Mouse (Mus musculus) megakaryocyte, embryonic 14.5 days (primary cell): ENCODE data around the gene Nudt8. TPM values are rescaled to one million over a fixed set of nuclear protein-coding genes. Genes with fewer than 3 reads are reported as not detected.
"Not testable (repeated sequence)": the region's sequence is repeated elsewhere in the genome, so short reads cannot be mapped to it uniquely, and the experiment has no call there.

Source experiments
- H3K27me3 ChIP-seq: replicated peaks from 2 replicates; pipeline ENCODE3; 2012; ENCODE audit warnings: inconsistent platforms
- H3K36me3 ChIP-seq: replicated peaks from 2 replicates; pipeline ENCODE3; 2012; ENCODE audit warnings: low read length, inconsistent platforms, mixed read lengths
- H3K4me1 ChIP-seq: 2 replicates; pipeline ENCODE4 v1.6.1; 2012; ENCODE audit warnings: inconsistent platforms
- H3K4me3 ChIP-seq: replicated peaks from 2 replicates; pipeline ENCODE3; 2012; ENCODE audit warnings: moderate library complexity, mild to moderate bottlenecking, inconsistent platforms
- H3K9me3 ChIP-seq: 2 replicates; pipeline ENCODE4 v1.6.1; 2012; ENCODE audit warnings: inconsistent platforms
- FLI1 ChIP-seq: IDR thresholded peaks from 2 replicates; pipeline ENCODE4 v1.6.1; 2012; ENCODE audit warnings: low read length, inconsistent platforms, mixed read lengths
- GATA1 ChIP-seq: IDR thresholded peaks from 3 replicates; pipeline ENCODE4 v1.6.1; 2012; ENCODE audit warnings: mixed read lengths, low read length, inconsistent platforms, borderline replicate concordance
- polyA plus RNA-seq: library from polyadenylated mRNA; stranded (reverse); fragments of >175 nt; gene quantifications from 2 replicates; pipeline ENCODE4 v1.2.3, GENCODE M21; 2012; ENCODE audit warnings: low replicate concordance; ENCODE audit not compliant: insufficient read depth

Gene Nudt8
- polyA plus RNA-seq, 1 experiment = 19.3 TPM

DNA sequence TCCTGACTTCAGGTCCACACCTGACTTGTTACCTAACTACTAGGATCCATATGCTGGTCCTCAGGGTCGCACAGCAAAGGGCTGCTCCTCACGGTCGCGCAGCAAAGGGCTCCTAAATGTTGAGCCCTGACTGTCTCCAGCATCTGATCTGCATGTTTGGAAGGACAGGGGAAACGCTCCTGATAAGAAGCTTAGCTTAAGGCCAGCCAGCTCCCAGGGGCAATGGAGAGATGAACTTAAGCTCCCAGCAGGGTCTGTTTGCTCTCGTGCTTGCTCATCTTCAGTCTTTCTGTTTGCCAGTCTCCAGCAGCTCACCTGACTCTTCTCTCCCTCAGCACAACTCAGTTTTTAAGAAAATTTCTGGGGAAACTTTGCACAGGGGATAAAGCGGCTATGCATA, 32.3 kb downstream of the Nudt8 start:
- Histone ChIP-seq H3K9me3 (peaks cover 14% of the 10 kb centered on the region; the same call in 1 of the 2 replicates), H3K4me1 (peaks cover 42% of the 10 kb centered on the region), H3K27me3 (no peaks in the 10 kb centered on the region), H3K36me3 (peaks cover 19% of the 10 kb centered on the region), H3K4me3 (no peak overlapping the region)
- TF ChIP-seq FLI1 (no peak), GATA1 (no peak)

GRCm38 (mm10) chr19:4033298-4033697, 32.9 kb downstream of the Nudt8 start:
- H3K36me3 ChIP-seq = peaks cover 19% of the 10 kb centered on the region
- no peak for TF ChIP-seq FLI1
- no peak for TF ChIP-seq GATA1

GRCm38 (mm10) chr19:4033742-4034141, 33.4 kb downstream of the Nudt8 start:
- peaks cover 49% of the 10 kb centered on the region for H3K4me1 ChIP-seq
- no peak overlapping the region for H3K4me3 ChIP-seq
- no peak for TF ChIP-seq GATA1
- no peak for TF ChIP-seq FLI1
- H3K36me3 ChIP-seq = peaks cover 19% of the 10 kb centered on the region
- no peaks in the 10 kb centered on the region for H3K27me3 ChIP-seq
- H3K9me3 ChIP-seq = 0 out of 2 replicates have a peak, but pooled peaks cover 8% of the 10 kb centered on the region

More at GRCm38 (mm10) chr19:4033298-4033697, 32.9 kb downstream of the Nudt8 start:
- Histone ChIP-seq H3K27me3 (no peaks in the 10 kb centered on the region), H3K4me1 (peaks cover 47% of the 10 kb centered on the region), H3K9me3 (peaks cover 9% of the 10 kb centered on the region; the same call in 1 of the 2 replicates), H3K4me3 (no peak overlapping the region)

- H3K27me3 ChIP-seq = no peaks in the 10 kb centered on the region
- H3K36me3 ChIP-seq = peaks cover 21% of the 10 kb centered on the region
- H3K9me3 ChIP-seq = no peaks in the 10 kb centered on the region
- no peak for TF ChIP-seq GATA1
- TF ChIP-seq FLI1 = no peak
- peaks cover 60% of the 10 kb centered on the region for H3K4me1 ChIP-seq
- H3K4me3 ChIP-seq = peak overlapping the region; percentile 83
These were observed 36.1 kb downstream of the Nudt8 start for GRCm38 (mm10) chr19:4036327-4037045.

GRCm38 (mm10) chr19:4037154-4037787, 36.9 kb downstream of the Nudt8 start:
- not testable (repeated sequence) for H3K27me3 ChIP-seq, H3K9me3 ChIP-seq
- Histone ChIP-seq H3K4me1 (peaks cover 68% of the 10 kb centered on the region), H3K4me3 (peak overlapping the region; percentile 93), H3K36me3 (peaks cover 21% of the 10 kb centered on the region)

DNA sequence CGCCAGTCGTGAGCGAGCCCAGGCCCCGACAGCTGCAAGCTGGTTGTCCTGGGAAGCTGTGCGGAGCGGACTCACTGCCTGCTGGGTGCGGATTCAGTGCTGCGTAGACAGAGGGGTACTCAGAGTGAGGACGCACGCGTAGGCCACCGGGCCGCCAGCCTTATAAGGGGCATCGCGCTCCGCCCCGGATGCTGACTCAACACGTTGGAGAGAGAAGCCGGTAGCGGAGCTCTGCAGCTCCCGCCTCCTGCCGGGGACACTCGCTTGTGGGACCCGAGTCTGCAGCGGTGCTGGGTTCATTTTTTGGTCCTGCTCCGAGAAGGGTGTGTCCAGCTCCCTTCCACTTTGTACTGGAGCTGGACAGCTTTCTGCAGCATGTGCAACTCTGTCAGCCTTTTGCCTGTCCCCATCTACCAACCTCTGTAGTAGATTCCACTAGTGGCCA, 37.4 kb downstream of the Nudt8 start, which contains the start of gene Gstp1:
Gene Gstp1, minus strand, starts transcription at position 198 of the 445 bp plus-strand sequence.
- no peaks in the 10 kb centered on the region for H3K9me3 ChIP-seq
- H3K27me3 ChIP-seq = no peaks in the 10 kb centered on the region
- H3K4me1 ChIP-seq = peaks cover 65% of the 10 kb centered on the region
- peaks cover 21% of the 10 kb centered on the region for H3K36me3 ChIP-seq
- 0 out of 2 replicates have a peak, but pooled peaks have one; percentile 7 for TF ChIP-seq FLI1
- TF ChIP-seq GATA1 = no peak
- H3K4me3 ChIP-seq = peak within 1 kb of the TSS; percentile 93

- H3K4me3 ChIP-seq, H3K27me3 ChIP-seq, H3K9me3 ChIP-seq: not testable (repeated sequence)
- peaks cover 70% of the 10 kb centered on the region for H3K4me1 ChIP-seq
- H3K36me3 ChIP-seq = peaks cover 10% of the 10 kb centered on the region
These were observed 40.6 kb downstream of the Nudt8 start for GRCm38 (mm10) chr19:4040941-4041340.

DNA sequence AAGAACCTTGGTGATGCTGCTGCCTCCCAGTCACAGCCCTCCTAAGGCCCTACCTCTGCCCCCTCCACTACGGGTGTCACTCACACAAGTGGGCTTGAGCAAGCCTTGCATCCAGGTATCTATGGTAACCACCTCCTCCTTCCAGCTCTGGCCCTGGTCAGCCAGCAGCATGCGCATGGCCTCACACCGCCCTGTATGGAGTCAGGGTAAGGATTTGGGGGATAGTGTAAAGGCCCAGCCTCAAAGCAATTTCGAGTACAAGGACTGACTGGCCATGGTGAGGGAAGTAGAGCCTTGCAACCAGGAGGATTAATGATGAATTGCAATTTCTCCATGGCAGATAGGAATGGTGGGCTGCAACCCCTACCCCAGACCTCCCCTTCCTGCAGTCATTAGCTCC, 41.1 kb downstream of the Nudt8 start:
- not testable (repeated sequence) for H3K27me3 ChIP-seq, H3K4me3 ChIP-seq, H3K9me3 ChIP-seq, H3K36me3 ChIP-seq
- peaks cover 70% of the 10 kb centered on the region for H3K4me1 ChIP-seq

DNA sequence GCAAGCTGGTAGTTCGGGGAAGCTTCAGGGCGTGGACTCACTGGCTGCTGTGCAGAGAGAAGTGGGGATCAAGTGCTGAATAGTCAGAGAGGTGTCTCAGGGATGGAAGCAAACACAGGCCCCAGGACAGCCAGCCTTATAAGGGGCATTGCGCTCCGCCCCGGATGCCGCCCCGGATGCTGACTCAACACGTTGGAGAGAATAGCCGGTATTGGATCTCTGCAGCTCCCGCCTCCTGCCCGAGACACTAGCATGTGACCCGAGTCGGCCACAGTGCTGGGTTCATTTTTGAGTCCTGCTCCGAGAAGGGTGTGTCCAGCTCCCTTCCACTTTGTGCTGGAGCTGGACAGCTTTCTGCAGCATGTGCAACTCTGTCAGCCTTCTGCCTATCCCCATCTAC, 41.7 kb downstream of the Nudt8 start:
- Histone ChIP-seq H3K36me3 (peaks cover 2% of the 10 kb centered on the region), H3K4me3 (no peak overlapping the region), H3K4me1 (peaks cover 71% of the 10 kb centered on the region), H3K27me3 (no peaks in the 10 kb centered on the region), H3K9me3 (no peaks in the 10 kb centered on the region)
- no peak for TF ChIP-seq GATA1
- no peak for TF ChIP-seq FLI1

- not testable (repeated sequence) for H3K27me3 ChIP-seq, H3K4me3 ChIP-seq, H3K36me3 ChIP-seq, H3K9me3 ChIP-seq
- H3K4me1 ChIP-seq = peaks cover 67% of the 10 kb centered on the region
These were observed 43.7 kb downstream of the Nudt8 start for GRCm38 (mm10) chr19:4044109-4044508.
